Mouse (Mus musculus): ENCODE measurements around the gene Gstp2. TPM values are rescaled to one million over a fixed set of nuclear protein-coding genes. Genes with fewer than 3 reads are reported as not detected.

Gene Gstp2
- polyA plus RNA-seq, 1 experiment from 2014 or later: 7.3 TPM

- no peak overlapping the region for H3K4me3 ChIP-seq
- 0 out of 2 replicates have a peak overlapping the region, but pooled peaks have one; percentile 7 for H3K9ac ChIP-seq
- H3K9me3 ChIP-seq (replicated peaks): no peaks in the 10 kb centered on the region
- no peaks in the 10 kb centered on the region for H3K36me3 ChIP-seq
- peaks cover 41% of the 10 kb centered on the region for H3K4me1 ChIP-seq
- no peak for ATAC-seq
- H3K27ac ChIP-seq: no peak overlapping the region
- H3K4me2 ChIP-seq: no peak overlapping the region
- H3K27me3 ChIP-seq (replicated peaks): peaks cover 58% of the 10 kb centered on the region
- 41% methylated on average over 8 of the region's 8 CpGs for WGBS (ENCODE audit: insufficient replicate concordance)
Observed at GRCm38 (mm10) chr19:4083826-4084225, 38.0 kb upstream of the Gstp2 start.

GRCm38 (mm10) chr19:4083316-4083715 is 37.5 kb upstream of the Gstp2 start:
- Histone ChIP-seq H3K27ac (no peak overlapping the region), H3K4me1 (peaks cover 38% of the 10 kb centered on the region), H3K27me3 (replicated peaks) (peaks cover 52% of the 10 kb centered on the region), H3K4me3 (no peak overlapping the region), H3K36me3 (no peaks in the 10 kb centered on the region), H3K4me2 (no peak overlapping the region), H3K9me3 (replicated peaks) (no peaks in the 10 kb centered on the region), H3K9ac (no peak overlapping the region)
- 68% methylated on average over 7 of the region's 7 CpGs for WGBS (ENCODE audit: insufficient replicate concordance)
- ATAC-seq: no peak

- Histone ChIP-seq H3K4me3 (no peak overlapping the region), H3K27ac (no peak overlapping the region), H3K9me3 (replicated peaks) (no peaks in the 10 kb centered on the region), H3K9ac (no peak overlapping the region), H3K27me3 (replicated peaks) (peaks cover 49% of the 10 kb centered on the region), H3K4me2 (no peak overlapping the region), H3K4me1 (peaks cover 40% of the 10 kb centered on the region), H3K36me3 (no peaks in the 10 kb centered on the region)
- ATAC-seq: no peak
- 72% methylated on average over 11 of the region's 11 CpGs for WGBS (ENCODE audit: insufficient replicate concordance)
Observed at GRCm38 (mm10) chr19:4082219-4082965, 36.6 kb upstream of the Gstp2 start.

GRCm38 (mm10) chr19:4081394-4081793 is 35.6 kb upstream of the Gstp2 start, which contains the start of gene Cabp2:
Gene Cabp2 (plus strand): TSS chr19:4081578.
- Histone ChIP-seq H3K4me1 (peaks cover 40% of the 10 kb centered on the region), H3K27ac (peak within 1 kb of the TSS; percentile 73), H3K9me3 (replicated peaks) (no peaks in the 10 kb centered on the region), H3K4me2 (peak within 1 kb of the TSS; percentile 51), H3K36me3 (no peaks in the 10 kb centered on the region), H3K4me3 (no peak within 1 kb of the TSS), H3K9ac (peak within 1 kb of the TSS; percentile 53), H3K27me3 (replicated peaks) (peaks cover 41% of the 10 kb centered on the region)
- ATAC-seq: no peak
- WGBS (ENCODE audit: insufficient replicate concordance): 63% methylated on average over 3 of the region's 3 CpGs

- no peak overlapping the region for H3K4me3 ChIP-seq
- no peaks in the 10 kb centered on the region for H3K9me3 ChIP-seq (replicated peaks)
- peaks cover 40% of the 10 kb centered on the region for H3K4me1 ChIP-seq
- no peaks in the 10 kb centered on the region for H3K36me3 ChIP-seq
- H3K9ac ChIP-seq: peak overlapping the region; percentile 53
- H3K27ac ChIP-seq: peak overlapping the region; percentile 73
- peak overlapping the region; percentile 51 for H3K4me2 ChIP-seq
- 38% methylated on average over 8 of the region's 8 CpGs for WGBS (ENCODE audit: insufficient replicate concordance)
- peaks cover 32% of the 10 kb centered on the region for H3K27me3 ChIP-seq (replicated peaks)
- ATAC-seq: peak; percentile 93
Observed at GRCm38 (mm10) chr19:4080511-4081009, 34.7 kb upstream of the Gstp2 start.

GRCm38 (mm10) chr19:4079594-4079993 is 33.8 kb upstream of the Gstp2 start:
- no peak for ATAC-seq
- Histone ChIP-seq H3K36me3 (no peaks in the 10 kb centered on the region), H3K27ac (no peak overlapping the region), H3K9me3 (replicated peaks) (no peaks in the 10 kb centered on the region), H3K9ac (no peak overlapping the region), H3K4me3 (no peak overlapping the region), H3K4me1 (peaks cover 40% of the 10 kb centered on the region), H3K4me2 (no peak overlapping the region), H3K27me3 (replicated peaks) (peaks cover 26% of the 10 kb centered on the region)
- WGBS (ENCODE audit: insufficient replicate concordance): 57% methylated on average over 1 of the region's 1 CpGs

GRCm38 (mm10) chr19:4075531-4075930 is 29.7 kb upstream of the Gstp2 start:
- no peak overlapping the region for H3K27ac ChIP-seq
- no peak overlapping the region for H3K4me3 ChIP-seq
- no peak for ATAC-seq
- H3K4me2 ChIP-seq: no peak overlapping the region
- no peaks in the 10 kb centered on the region for H3K9me3 ChIP-seq (replicated peaks)
- WGBS (ENCODE audit: insufficient replicate concordance): 74% methylated on average over 1 of the region's 1 CpGs
- H3K4me1 ChIP-seq: peaks cover 39% of the 10 kb centered on the region
- H3K27me3 ChIP-seq (replicated peaks): peaks cover 6% of the 10 kb centered on the region; the same call in 1 of the 2 replicates
- H3K36me3 ChIP-seq: no peaks in the 10 kb centered on the region
- H3K9ac ChIP-seq: no peak overlapping the region

GRCm38 (mm10) chr19:4072706-4073424 is 27.0 kb upstream of the Gstp2 start:
- Histone ChIP-seq H3K4me1 (peaks cover 22% of the 10 kb centered on the region), H3K9me3 (replicated peaks) (no peaks in the 10 kb centered on the region), H3K9ac (no peak overlapping the region), H3K27ac (no peak overlapping the region), H3K4me3 (no peak overlapping the region), H3K4me2 (no peak overlapping the region), H3K36me3 (no peaks in the 10 kb centered on the region), H3K27me3 (replicated peaks) (peaks cover 12% of the 10 kb centered on the region; the same call in 1 of the 2 replicates)
- no peak for ATAC-seq
- WGBS (ENCODE audit: insufficient replicate concordance): 68% methylated on average over 6 of the region's 6 CpGs

- WGBS (ENCODE audit: insufficient replicate concordance): 88% methylated on average over 6 of the region's 6 CpGs
- Histone ChIP-seq H3K36me3 (no peaks in the 10 kb centered on the region), H3K27me3 (replicated peaks) (peaks cover 16% of the 10 kb centered on the region; the same call in 1 of the 2 replicates), H3K4me3 (no peak overlapping the region), H3K4me1 (peaks cover 25% of the 10 kb centered on the region), H3K27ac (peak overlapping the region; percentile 68; the same call in 1 of the 2 replicates), H3K4me2 (no peak overlapping the region), H3K9ac (no peak overlapping the region), H3K9me3 (replicated peaks) (no peaks in the 10 kb centered on the region)
- ATAC-seq: no peak
Observed at GRCm38 (mm10) chr19:4071406-4071805, 25.6 kb upstream of the Gstp2 start.

- ATAC-seq: no peak
- Histone ChIP-seq H3K27ac (peak overlapping the region; percentile 68), H3K4me1 (peaks cover 25% of the 10 kb centered on the region)
Observed at GRCm38 (mm10) chr19:4070756-4071155, 24.9 kb upstream of the Gstp2 start.

GRCm38 (mm10) chr19:4070311-4070710 is 24.5 kb upstream of the Gstp2 start:
- H3K27ac ChIP-seq: peak overlapping the region; percentile 68
- peaks cover 16% of the 10 kb centered on the region; the same call in 1 of the 2 replicates for H3K27me3 ChIP-seq (replicated peaks)
- no peaks in the 10 kb centered on the region for H3K36me3 ChIP-seq
- no peaks in the 10 kb centered on the region for H3K9me3 ChIP-seq (replicated peaks)
- no peak for ATAC-seq
- H3K4me2 ChIP-seq: no peak overlapping the region
- WGBS (ENCODE audit: insufficient replicate concordance): 54% methylated on average over 15 of the region's 15 CpGs
- H3K4me1 ChIP-seq: peaks cover 25% of the 10 kb centered on the region
- H3K4me3 ChIP-seq: no peak overlapping the region
- H3K9ac ChIP-seq: no peak overlapping the region

More at GRCm38 (mm10) chr19:4070756-4071155, 24.9 kb upstream of the Gstp2 start:
- Histone ChIP-seq H3K9ac (no peak overlapping the region), H3K27me3 (replicated peaks) (peaks cover 16% of the 10 kb centered on the region; the same call in 1 of the 2 replicates), H3K9me3 (replicated peaks) (no peaks in the 10 kb centered on the region), H3K4me2 (no peak overlapping the region), H3K4me3 (no peak overlapping the region), H3K36me3 (no peaks in the 10 kb centered on the region)
- WGBS (ENCODE audit: insufficient replicate concordance): 40% methylated on average over 8 of the region's 8 CpGs
